Mouse (Mus musculus): ENCODE data around the gene Lrrc9.

Gene Lrrc9

GRCm38 (mm10) chr12:72525588-72525987 is 83.9 kb downstream of the Lrrc9 start:
- in situ Hi-C loops (cut with MboI; ENCODE audit: low pct_unique_long_range_greater_than_20kb in 1 of 2, low sequenced_read_pairs in 2 of 2, unreplicated experiment in 1 of 2): loop anchor here in 1 of 2 experiments (25.0 kb wide), 1 partner anchor 137 kb away; the partner anchor contains the start of gene Dhrs7

GRCm38 (mm10) chr12:72532303-72532702 is 90.6 kb downstream of the Lrrc9 start:
- in situ Hi-C loops (cut with MboI; ENCODE audit: low pct_unique_long_range_greater_than_20kb in 1 of 2, low sequenced_read_pairs in 2 of 2, unreplicated experiment in 1 of 2): loop anchor here (10.0 to 25.0 kb wide), 2 partner anchors 122 to 130 kb away; partner anchors contain the start of gene Dhrs7 (in 1 of the 2)

- in situ Hi-C loops (cut with MboI; ENCODE audit: low pct_unique_long_range_greater_than_20kb in 1 of 2, low sequenced_read_pairs in 2 of 2, unreplicated experiment in 1 of 2): loop anchor here (10.0 to 25.0 kb wide), 2 partner anchors 121 to 128 kb away; partner anchors contain the start of gene Dhrs7 (in 1 of the 2)
These were observed 92.3 kb downstream of the Lrrc9 start for GRCm38 (mm10) chr12:72533986-72534385.

- in situ Hi-C loops (cut with MboI; ENCODE audit: low pct_unique_long_range_greater_than_20kb in 1 of 2, low sequenced_read_pairs in 2 of 2, unreplicated experiment in 1 of 2): loop anchor here (10.0 to 25.0 kb wide), 2 partner anchors 119 to 127 kb away; partner anchors contain the start of gene Dhrs7 (in 1 of the 2)
These were observed 93.9 kb downstream of the Lrrc9 start for GRCm38 (mm10) chr12:72535599-72535998.

- in situ Hi-C loops (cut with MboI; ENCODE audit: low pct_unique_long_range_greater_than_20kb in 1 of 2, low sequenced_read_pairs in 2 of 2, unreplicated experiment in 1 of 2): loop anchor here (10.0 to 25.0 kb wide), 2 partner anchors 119 to 126 kb away; partner anchors contain the start of gene Dhrs7 (in 1 of the 2)
These were observed 94.4 kb downstream of the Lrrc9 start, which contains the start of gene Pcnx4 for GRCm38 (mm10) chr12:72536021-72536597. Gene Pcnx4 (plus strand): TSS chr12:72536383.

- in situ Hi-C loops (cut with MboI; ENCODE audit: low pct_unique_long_range_greater_than_20kb in 1 of 2, low sequenced_read_pairs in 2 of 2, unreplicated experiment in 1 of 2): loop anchor here (10.0 to 25.0 kb wide), 2 partner anchors 116 to 124 kb away; partner anchors contain the start of gene Dhrs7 (in 1 of the 2)
These were observed 96.9 kb downstream of the Lrrc9 start for GRCm38 (mm10) chr12:72538571-72538970.

- in situ Hi-C loops (cut with MboI; ENCODE audit: low pct_unique_long_range_greater_than_20kb in 1 of 2, low sequenced_read_pairs in 2 of 2, unreplicated experiment in 1 of 2): no loop called here
These were observed 112.7 kb downstream of the Lrrc9 start for GRCm38 (mm10) chr12:72554347-72554746.

- in situ Hi-C loops (cut with MboI; ENCODE audit: low pct_unique_long_range_greater_than_20kb in 1 of 2, low sequenced_read_pairs in 2 of 2, unreplicated experiment in 1 of 2): no loop called here
These were observed 122.7 kb downstream of the Lrrc9 start for GRCm38 (mm10) chr12:72564281-72564795.

Measured in mouse embryonic stem cell (cell line).